Mouse (Mus musculus): ENCODE results near the gene Gper1. TPM values are rescaled to one million over a fixed set of nuclear protein-coding genes. Genes with fewer than 3 reads are reported as not detected.
A peak's percentile ranks its signal among the peaks of the same experiment; 100 is the strongest.

Gene Gper1
- total RNA-seq, 2 experiments from 2014 or later, result 2.1 to 2.4 TPM

GRCm38 (mm10) chr5:139448025-139448424 is 25.1 kb downstream of the Gper1 start:
- Histone ChIP-seq H3K4me3 (no peak overlapping the region), H3K27ac (peak overlapping the region; percentile 77)
- no peak for DNase-seq (ENCODE audit: low spot score in 2 of 2)
- no peak for TF ChIP-seq CTCF (conservative IDR thresholded peaks at IDR 0.05)

GRCm38 (mm10) chr5:139449161-139449791 is 26.3 kb downstream of the Gper1 start:
- no peak for DNase-seq (ENCODE audit: low spot score in 2 of 2)
- H3K27ac ChIP-seq, result peak overlapping the region; percentile 77
- no peak for TF ChIP-seq CTCF (conservative IDR thresholded peaks at IDR 0.05)
- H3K4me3 ChIP-seq, result no peak overlapping the region

DNA sequence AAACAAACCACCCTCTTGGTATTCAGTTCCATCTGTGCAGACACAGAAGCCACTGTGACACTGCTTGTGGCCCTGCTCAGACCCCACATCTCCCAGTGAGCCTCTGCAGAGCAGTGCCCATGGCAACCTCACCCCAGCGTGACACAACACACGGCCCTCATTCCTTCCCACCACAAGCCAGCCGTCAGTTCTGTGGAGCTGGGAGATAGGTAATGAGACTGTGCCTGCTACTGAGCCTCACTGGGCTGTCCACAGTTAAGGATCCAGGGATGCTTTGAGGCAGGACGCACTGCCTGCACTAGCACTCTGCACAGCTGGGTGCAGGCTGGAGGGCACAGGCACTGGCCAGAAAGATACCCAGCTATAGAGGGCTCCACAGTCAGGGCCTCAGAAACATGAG is 27.0 kb downstream of the Gper1 start:
- TF ChIP-seq CTCF (conservative IDR thresholded peaks at IDR 0.05), result no peak
- H3K4me3 ChIP-seq, result no peak overlapping the region
- no peak for DNase-seq (ENCODE audit: low spot score in 2 of 2)
- H3K27ac ChIP-seq, result peak overlapping the region; percentile 77

DNA sequence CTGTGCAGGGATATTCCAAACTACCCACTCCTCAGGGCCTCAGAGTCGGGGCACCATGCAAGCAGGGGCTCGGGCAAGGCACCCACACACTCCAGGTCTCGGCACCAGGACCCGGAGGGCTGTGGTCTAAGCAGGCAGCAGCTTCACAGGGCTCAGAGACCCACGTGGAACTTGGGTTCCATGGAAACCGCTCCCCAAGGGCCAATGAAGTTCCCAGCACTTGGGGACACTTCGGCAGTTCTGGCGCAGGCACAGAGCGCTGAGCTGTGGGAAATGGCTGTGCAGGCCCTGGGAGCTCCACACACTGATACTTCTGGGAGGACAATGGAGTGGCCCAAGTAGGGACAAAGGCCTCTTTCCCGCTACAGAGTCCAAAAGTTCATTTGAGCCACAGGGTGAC is 30.1 kb downstream of the Gper1 start:
- Histone ChIP-seq H3K27ac (peak overlapping the region; percentile 71), H3K4me3 (no peak overlapping the region)
- no peak for TF ChIP-seq CTCF (conservative IDR thresholded peaks at IDR 0.05)
- no peak for DNase-seq (ENCODE audit: low spot score in 2 of 2)

GRCm38 (mm10) chr5:139455166-139455565 is 32.2 kb downstream of the Gper1 start:
- no peak overlapping the region for H3K4me3 ChIP-seq
- no peak for TF ChIP-seq CTCF (conservative IDR thresholded peaks at IDR 0.05)
- peak overlapping the region; percentile 67 for H3K27ac ChIP-seq
- no peak for DNase-seq (ENCODE audit: low spot score in 2 of 2)

- DNase-seq (ENCODE audit: low spot score in 2 of 2), result no peak
- no peak for TF ChIP-seq CTCF (conservative IDR thresholded peaks at IDR 0.05)
- H3K27ac ChIP-seq, result no peak overlapping the region
- no peak overlapping the region for H3K4me3 ChIP-seq
These were observed 34.3 kb downstream of the Gper1 start for GRCm38 (mm10) chr5:139457241-139457640.

GRCm38 (mm10) chr5:139459938-139460337 is 37.0 kb downstream of the Gper1 start:
- no peak for TF ChIP-seq CTCF (conservative IDR thresholded peaks at IDR 0.05)
- H3K27ac ChIP-seq, result peak overlapping the region; percentile 85
- peak overlapping the region; percentile 77 for H3K4me3 ChIP-seq
- DNase-seq (ENCODE audit: low spot score in 2 of 2), result no peak

GRCm38 (mm10) chr5:139460384-139461067 is 37.6 kb downstream of the Gper1 start, which contains the start of gene 3110082I17Rik:
Gene 3110082I17Rik, minus strand, starts transcription at chr5:139460527.
- Histone ChIP-seq H3K27ac (peak within 1 kb of the TSS; percentile 85), H3K4me3 (peak within 1 kb of the TSS; percentile 77)
- DNase-seq (ENCODE audit: low spot score in 2 of 2), result peak; percentile 97 to 99
- no peak for TF ChIP-seq CTCF (conservative IDR thresholded peaks at IDR 0.05)

GRCm38 (mm10) chr5:139464874-139465273 is 41.9 kb downstream of the Gper1 start:
- DNase-seq (ENCODE audit: low spot score in 2 of 2), result no peak

GRCm38 (mm10) chr5:139466373-139466772 is 43.4 kb downstream of the Gper1 start:
- H3K27ac ChIP-seq, result no peak overlapping the region
- DNase-seq (ENCODE audit: low spot score in 2 of 2), result no peak
- H3K4me3 ChIP-seq, result no peak overlapping the region
- no peak for TF ChIP-seq CTCF (conservative IDR thresholded peaks at IDR 0.05)

More at GRCm38 (mm10) chr5:139464874-139465273, 41.9 kb downstream of the Gper1 start:
- TF ChIP-seq CTCF (conservative IDR thresholded peaks at IDR 0.05), result no peak
- Histone ChIP-seq H3K4me3 (no peak overlapping the region), H3K27ac (no peak overlapping the region)

DNA sequence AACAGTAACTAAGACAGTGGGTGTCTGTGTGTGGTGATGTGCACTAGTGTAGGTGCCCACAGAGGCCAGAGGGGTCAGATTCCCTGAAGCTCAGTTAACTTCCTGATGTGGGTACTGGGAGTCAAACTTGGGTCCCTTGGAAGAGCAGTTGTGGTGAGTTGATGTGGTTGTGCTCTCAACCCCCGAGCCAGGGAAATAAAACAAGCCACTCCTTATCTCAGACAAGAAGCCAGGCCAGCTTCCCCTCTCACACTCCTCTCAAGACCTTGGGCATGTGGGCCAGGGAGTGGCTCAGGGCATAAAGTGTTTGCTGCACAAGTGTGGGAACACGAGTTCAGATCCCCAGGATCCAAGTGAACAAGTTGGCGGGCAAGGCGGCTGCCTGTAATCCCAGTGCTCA is 43.9 kb downstream of the Gper1 start:
- Histone ChIP-seq H3K27ac (no peak overlapping the region), H3K4me3 (no peak overlapping the region)
- no peak for TF ChIP-seq CTCF (conservative IDR thresholded peaks at IDR 0.05)
- DNase-seq (ENCODE audit: low spot score in 2 of 2), result no peak

- TF ChIP-seq CTCF (conservative IDR thresholded peaks at IDR 0.05), result peak; percentile 75
- DNase-seq (ENCODE audit: low spot score in 2 of 2), result peak; percentile 28 to 58
- Histone ChIP-seq H3K4me3 (no peak overlapping the region), H3K27ac (no peak overlapping the region)
These were observed 45.0 kb downstream of the Gper1 start for GRCm38 (mm10) chr5:139467998-139468397.

GRCm38 (mm10) chr5:139474741-139475140 is 51.8 kb downstream of the Gper1 start:
- DNase-seq (ENCODE audit: low spot score in 2 of 2), result peak; percentile 26 to 36
- peak; percentile 58 for TF ChIP-seq CTCF (conservative IDR thresholded peaks at IDR 0.05)
- Histone ChIP-seq H3K27ac (peak overlapping the region; percentile 32; the same call in 1 of the 2 replicates), H3K4me3 (no peak overlapping the region)

Other genes starting within 250 kb of the Gper1 start
- gene Sun1, start 222.5 kb upstream of the Gper1 start, total RNA-seq (2021), result 10 to 100 TPM; 78.8 to 91.0 TPM
- gene Get4, start 170.8 kb upstream of the Gper1 start, total RNA-seq (2021), result 10 to 100 TPM; 52.5 to 53.8 TPM
- 100 to 1,000 TPM; 162 to 171 TPM for gene Adap1, start 97.5 kb upstream of the Gper1 start, total RNA-seq (2021)
- 10 to 100 TPM; 74.3 to 76.8 TPM for gene Cox19, start 71.7 kb upstream of the Gper1 start, total RNA-seq (2021)
- not detected for gene Cyp2w1, start 70.5 kb upstream of the Gper1 start, total RNA-seq (2021)
- gene Gpr146, start 45.5 kb upstream of the Gper1 start, total RNA-seq (2021), result 10 to 100 TPM; 11.5 to 12.8 TPM
- gene C130050O18Rik, start 17.9 kb upstream of the Gper1 start, total RNA-seq (2021), result under 1 TPM in 1 of 2 experiments, not detected in 1; 0.18 TPM
- gene 3110082I17Rik, start 37.4 kb downstream of the Gper1 start, total RNA-seq (2021), result 10 to 100 TPM; 17.1 to 18.1 TPM
- gene Zfand2a, start 61.4 kb downstream of the Gper1 start, total RNA-seq (2021), result 10 to 100 TPM; 56.5 to 63.1 TPM
- not detected for gene Uncx, start 120.3 kb downstream of the Gper1 start, total RNA-seq (2021)